Mouse (Mus musculus) bone marrow, adult 2 months (tissue): ENCODE results near the gene Apopt1.

Experiments used
- CTCF ChIP-seq: fragments of 200-500 bp; IDR thresholded peaks from 2 replicates; pipeline ENCODE4 v1.5.1; 2011; ENCODE audit warnings: low read length, control low read depth; ENCODE audit not compliant: control insufficient read depth, insufficient read depth
- POLR2A ChIP-seq: fragments of 200-500 bp; IDR thresholded peaks from 2 replicates; pipeline ENCODE4 v1.6.1; 2011; ENCODE audit warnings: low read depth, mild to moderate bottlenecking, control low read depth, low read length, borderline replicate concordance; ENCODE audit not compliant: control insufficient read depth

GRCm38 (mm10) chr12:111747421-111747820 lies 34.4 kb downstream of the Apopt1 start:
- TF ChIP-seq CTCF (no peak), POLR2A (no peak)
